Mouse (Mus musculus) cerebellum, postnatal 14 days (tissue): ENCODE data around the gene Pdzrn4.

Experiments used
- DNase-seq, 2 experiments: peaks; one replicate each; pipeline ENCODE4 v3.0.0; 2021; ENCODE audit warnings: mixed read lengths in 2 of 2

Pdzrn4 gene

DNA sequence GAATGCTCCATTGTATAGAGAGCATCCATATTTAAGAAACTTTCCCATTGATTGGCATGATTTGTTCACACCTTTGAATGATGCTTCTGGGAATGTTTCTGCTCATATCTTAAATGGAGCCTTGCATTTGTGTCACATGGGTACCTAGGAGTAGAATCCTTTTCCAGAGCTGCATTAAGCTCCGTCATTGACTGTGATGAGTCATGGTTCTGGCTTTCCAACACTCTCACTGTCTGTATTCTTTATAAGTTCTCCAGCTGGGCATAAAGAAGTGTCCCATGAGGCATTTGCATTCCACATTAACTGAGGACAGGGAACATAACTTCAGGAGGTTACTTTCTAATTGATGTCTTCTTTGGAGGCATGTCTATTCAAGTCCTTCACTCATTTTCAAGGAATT, 106.1 kb downstream of the Pdzrn4 start:
- no peak for DNase-seq

DNA sequence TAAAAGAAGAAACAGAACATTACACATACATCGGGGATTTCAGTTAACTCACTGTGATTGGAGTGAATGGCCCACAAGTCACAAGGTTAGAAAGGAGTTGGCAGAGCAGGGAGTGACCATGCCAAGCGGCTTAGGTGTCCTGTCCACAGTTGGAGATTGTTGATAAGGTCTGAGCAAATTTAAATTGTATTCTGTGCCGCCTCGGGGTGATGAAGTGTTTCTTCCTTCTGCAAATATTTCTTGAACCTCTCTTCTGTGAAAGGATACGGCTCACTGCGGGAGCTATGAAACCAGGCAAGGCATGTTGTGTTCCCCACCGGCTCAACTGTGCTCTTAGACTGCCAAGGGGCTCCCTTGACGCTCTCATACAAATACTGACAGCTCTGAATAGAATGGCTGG, 112.7 kb downstream of the Pdzrn4 start:
- no peak for DNase-seq

- DNase-seq, result no peak
These were observed 119.0 kb downstream of the Pdzrn4 start for GRCm38 (mm10) chr15:92515651-92516050.

DNA sequence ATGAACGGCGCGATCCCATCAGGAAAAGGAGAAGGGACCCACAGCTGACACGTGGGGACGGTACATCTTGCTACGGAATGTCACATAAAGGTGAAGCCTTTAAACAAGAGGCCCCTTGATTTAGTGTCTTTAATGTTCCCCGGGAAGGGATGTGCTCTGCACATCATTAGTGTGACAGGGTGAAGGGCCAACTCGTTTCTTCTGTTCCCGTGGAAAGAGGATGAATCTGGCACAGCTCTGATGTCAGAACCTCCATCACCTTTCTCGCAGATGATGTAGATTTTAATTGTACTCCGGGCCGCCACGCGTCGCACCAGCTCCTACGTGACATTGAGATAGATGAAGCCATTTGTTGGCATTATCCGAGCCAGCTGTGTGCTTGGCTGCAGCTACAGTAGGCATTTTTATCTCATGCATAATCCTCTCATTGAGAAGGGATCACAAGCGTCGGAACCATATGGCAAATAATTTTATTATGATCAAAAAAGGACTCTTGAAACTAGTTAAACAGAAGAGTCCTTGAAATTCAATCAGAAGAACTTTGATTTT, 124.1 kb downstream of the Pdzrn4 start:
- DNase-seq, result peak; percentile 7 to 8

DNA sequence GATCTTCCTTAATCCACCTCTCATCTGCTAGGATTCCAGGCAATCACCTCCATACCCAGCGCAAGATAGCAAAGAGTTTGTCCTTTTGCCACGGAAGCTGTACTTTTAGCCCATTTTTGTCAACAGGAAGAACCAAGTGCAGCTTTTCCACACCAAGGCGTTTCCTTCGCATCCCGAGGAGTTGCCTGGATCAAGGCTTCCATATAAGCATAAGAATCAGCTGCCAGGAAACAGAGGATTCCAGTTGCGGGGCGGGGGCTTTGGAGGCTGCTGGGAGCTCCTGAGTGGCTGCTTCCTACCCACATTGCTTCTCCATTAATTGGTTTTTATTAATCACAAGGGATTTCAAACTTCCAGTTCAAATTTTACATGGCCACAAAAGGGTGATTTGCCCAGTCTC, 125.0 kb downstream of the Pdzrn4 start:
- DNase-seq, result no peak

DNA sequence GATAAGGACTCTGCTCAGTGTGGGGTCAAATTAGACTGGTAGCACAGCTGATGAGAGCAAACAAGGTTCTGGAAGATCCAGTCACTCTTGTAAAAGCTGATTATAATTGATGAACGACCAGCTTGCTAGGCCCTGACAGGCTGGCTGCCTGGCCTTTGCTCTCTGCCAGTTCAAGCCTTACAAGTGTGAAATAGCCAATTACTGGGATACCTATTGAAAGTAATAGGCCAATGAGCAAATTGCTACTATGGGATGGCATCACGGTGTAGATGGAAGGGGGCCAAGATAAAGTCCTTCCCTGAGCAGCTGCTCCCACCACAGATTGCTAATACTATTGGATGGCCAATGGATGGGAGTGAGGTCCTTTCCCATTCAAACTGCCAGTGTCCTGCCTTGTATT, 128.2 kb downstream of the Pdzrn4 start:
- DNase-seq, result peak; percentile 7

DNA sequence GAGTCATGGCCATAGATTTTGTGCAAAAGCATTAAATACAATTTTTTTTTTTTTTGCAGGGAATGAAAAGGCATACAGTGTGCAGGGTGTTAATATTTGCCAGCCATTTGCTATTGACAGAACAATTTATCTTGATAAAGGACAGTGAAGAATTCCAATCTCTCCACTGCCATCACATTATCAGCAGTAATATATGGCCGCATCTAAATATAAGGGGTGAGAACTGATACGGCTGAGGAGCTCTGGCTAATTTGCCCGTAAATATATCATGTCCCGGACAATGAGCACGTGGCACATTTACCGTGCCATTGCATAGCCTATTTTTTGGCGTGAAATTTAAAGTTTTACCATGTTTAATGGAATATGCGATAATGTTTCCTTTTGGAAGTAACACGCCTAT, 128.7 kb downstream of the Pdzrn4 start:
- DNase-seq, result no peak

- DNase-seq, result peak; percentile 30 to 42
These were observed 130.1 kb downstream of the Pdzrn4 start for GRCm38 (mm10) chr15:92526731-92527130.

DNA sequence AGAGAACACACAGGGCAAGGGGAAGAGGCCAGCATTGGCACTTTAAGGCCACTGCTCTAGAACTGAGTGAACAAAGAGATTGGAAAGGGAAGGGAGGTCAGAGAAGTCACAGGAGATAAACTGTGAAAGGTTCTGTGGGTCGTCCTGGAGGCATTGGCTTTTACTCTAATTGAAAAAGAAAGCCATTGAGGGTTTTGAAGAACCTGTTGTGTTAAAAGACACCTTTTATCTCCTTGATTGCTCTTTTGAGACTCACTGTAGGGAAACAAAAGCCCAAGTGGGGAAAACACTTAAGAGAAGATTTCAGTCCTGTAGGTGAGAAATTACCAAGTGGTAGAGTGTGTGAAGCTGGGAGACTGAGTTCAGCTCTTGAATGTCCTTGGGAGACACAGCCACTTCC, 146.6 kb downstream of the Pdzrn4 start:
- DNase-seq, result no peak

DNA sequence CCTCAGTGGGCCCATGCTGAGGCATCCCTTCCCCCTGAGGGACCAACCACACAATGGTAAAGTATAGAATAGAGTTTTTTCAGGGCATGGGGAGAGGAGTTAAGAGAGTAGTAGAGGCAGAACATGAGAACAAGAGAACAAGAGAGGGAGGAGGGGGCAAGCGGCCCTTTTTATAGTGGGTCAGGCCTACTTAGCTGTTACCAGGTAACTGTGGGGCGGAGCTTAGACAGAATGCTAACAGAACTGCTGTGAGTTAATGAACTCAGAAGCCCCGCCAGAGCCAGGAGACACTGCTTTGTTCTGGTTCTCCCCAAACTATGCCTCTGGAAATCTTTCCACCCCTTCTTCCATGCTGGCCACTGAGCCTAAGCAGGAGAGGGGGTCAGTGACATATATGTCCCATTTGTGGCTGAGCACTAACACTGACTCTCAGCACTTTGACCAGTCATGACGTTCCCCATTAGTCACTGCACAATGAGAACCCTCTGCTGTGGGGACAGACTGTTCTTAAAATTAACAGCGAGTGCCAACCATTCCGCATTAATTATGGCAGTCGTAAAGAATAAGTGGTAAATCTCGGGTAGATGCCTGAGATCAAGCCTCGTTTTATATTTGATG, 150.7 kb downstream of the Pdzrn4 start:
- DNase-seq, result no peak

- DNase-seq, result no peak
These were observed 158.4 kb downstream of the Pdzrn4 start for GRCm38 (mm10) chr15:92555012-92555574.

GRCm38 (mm10) chr15:92555716-92556115, 159.0 kb downstream of the Pdzrn4 start:
- DNase-seq, result no peak

- DNase-seq, result no peak
These were observed 161.9 kb downstream of the Pdzrn4 start for GRCm38 (mm10) chr15:92558592-92558991.

- DNase-seq, result no peak
These were observed 165.5 kb downstream of the Pdzrn4 start for GRCm38 (mm10) chr15:92562149-92562548.

DNA sequence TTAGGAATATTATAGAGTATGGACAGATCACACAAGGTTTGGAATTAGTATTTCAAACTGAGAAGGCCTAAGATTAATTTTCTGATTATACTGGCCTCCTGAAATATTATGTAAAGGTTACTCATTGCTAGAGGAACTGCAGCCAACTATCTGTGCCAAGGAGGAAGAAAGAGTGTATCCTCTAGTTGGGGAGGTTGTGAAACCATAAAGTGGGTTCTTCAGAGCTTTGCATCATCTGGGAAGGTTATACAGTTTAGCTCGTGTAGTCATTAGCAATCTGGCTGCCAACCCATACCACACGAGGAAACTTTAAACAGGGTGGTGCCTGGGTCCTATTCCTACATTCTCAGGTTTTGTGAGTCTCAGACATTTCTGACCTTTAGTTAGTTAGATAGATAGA, 166.9 kb downstream of the Pdzrn4 start:
- DNase-seq, result no peak

DNA sequence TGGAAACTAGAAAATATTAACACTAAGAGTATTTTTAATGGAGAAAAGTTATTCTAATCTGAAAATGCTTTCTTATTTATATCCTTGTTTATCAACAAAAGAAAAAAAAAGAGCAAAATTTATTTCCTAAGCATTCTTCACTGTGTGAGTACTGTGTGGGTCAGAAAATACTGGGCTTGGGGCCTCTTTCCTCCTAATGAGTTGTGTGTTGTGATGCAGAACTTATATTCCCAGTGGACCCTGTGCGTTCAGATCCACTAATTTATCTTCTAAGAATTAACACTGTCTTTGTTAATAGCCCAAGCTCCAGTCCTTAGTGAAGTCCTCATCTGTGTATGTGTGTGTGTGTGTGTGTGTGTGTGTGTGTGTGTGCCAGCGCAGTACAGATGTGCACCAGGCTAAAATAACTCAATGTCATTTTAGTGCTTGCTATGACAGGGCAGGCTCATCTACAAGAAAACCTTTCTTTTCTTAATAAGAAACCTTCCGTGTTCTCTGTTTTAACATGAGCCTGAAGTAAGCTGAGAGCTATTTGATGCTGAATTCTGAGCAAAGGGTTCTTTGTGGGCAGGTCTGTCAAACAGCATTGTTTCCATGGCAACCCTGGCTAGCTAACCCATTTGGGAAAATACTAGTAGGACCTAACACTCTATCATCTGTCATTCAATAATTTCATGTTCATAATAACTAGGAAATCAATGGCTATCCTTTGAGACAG, 174.0 kb downstream of the Pdzrn4 start:
- peak; percentile 24 to 33 for DNase-seq

DNA sequence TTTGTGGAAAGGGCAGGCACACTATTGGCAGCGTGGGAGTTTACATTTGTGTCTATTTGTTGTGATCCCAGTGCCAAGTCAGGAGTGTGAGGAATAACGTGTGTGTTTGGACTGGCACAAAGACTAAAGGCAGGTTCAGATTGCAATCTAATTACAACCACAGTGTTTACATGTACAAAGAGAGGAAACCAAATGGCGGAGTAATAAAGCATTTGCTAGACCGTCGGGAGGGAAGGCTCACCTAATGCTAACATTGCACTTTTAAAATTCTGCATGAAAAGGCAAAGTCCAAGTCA, 174.5 kb downstream of the Pdzrn4 start:
- DNase-seq, result no peak

- DNase-seq, result no peak
These were observed 180.8 kb downstream of the Pdzrn4 start for GRCm38 (mm10) chr15:92577476-92577875.

DNA sequence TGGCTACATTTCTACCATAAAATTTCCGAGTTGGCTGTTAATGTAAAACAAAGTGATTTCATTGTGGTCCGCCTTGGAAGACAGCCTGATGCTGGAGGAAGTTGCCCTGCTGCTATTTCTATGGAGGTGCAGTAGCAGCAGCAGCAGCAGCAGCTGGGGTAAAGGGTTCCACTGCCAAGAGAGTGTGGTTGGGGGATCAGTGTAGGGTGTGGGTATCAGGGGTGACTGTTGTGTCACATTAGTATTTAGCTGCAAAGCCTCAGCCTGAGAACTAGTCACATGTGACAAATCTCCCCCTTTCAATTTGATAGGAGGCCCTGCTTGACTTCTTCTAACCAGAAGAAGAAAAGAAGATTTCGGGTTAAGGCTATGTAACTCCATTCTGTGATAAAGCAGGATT, 183.5 kb downstream of the Pdzrn4 start:
- no peak for DNase-seq

- no peak for DNase-seq
These were observed 184.2 kb downstream of the Pdzrn4 start for GRCm38 (mm10) chr15:92580742-92581383.

GRCm38 (mm10) chr15:92584357-92585138, 187.9 kb downstream of the Pdzrn4 start:
- no peak for DNase-seq

- no peak for DNase-seq
These were observed 190.8 kb downstream of the Pdzrn4 start for GRCm38 (mm10) chr15:92587431-92587830.

DNA sequence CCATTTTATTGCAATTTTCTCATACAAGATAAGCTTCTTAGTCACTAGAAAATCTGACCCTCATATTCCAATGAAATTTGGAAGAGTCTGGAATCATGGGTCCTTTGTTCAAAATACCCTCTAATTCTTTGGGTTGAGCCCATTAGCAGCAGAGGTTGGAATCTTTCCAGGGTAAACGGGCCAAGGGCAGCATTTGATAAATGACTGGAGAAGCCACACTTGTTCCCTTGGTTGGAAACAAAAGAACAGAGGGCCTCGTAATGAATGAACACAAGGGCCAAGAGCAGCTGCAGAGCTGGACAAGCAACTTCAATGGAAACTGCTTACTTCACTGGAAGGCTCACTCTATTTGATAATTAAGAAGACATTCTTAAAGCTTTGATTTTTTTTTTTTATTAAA, 198.0 kb downstream of the Pdzrn4 start:
- DNase-seq, result peak; percentile 25 to 33
